Mouse (Mus musculus): Measurements from ENCODE around the gene Rhou. TPM values are rescaled to one million over a fixed set of nuclear protein-coding genes. Genes with fewer than 3 reads are reported as not detected.

Rhou gene
- polyA plus RNA-seq, 1 experiment: 4.6 TPM

GRCm38 (mm10) chr8:123661515-123661914 lies 7.8 kb downstream of the Rhou start:
- H3K4me3 ChIP-seq (ENCODE audit: insufficient read depth, low read depth, low read length): no peak overlapping the region
- no peak for TF ChIP-seq CTCF (conservative IDR thresholded peaks at IDR 0.05; ENCODE audit: insufficient read depth, insufficient read length, low read depth, low read length)
- TF ChIP-seq POLR2A (IDR thresholded peaks at IDR 0.05; ENCODE audit: low read depth, low read length): no peak
- H3K36me3 ChIP-seq (ENCODE audit: control insufficient read depth, insufficient read depth, low read length): no peaks in the 10 kb centered on the region
- H3K27ac ChIP-seq (ENCODE audit: insufficient read depth, low read depth, low read length): no peak overlapping the region
- 88% methylated on average over 11 of the region's 11 CpGs for WGBS
- no peaks in the 10 kb centered on the region for H3K4me1 ChIP-seq (ENCODE audit: control insufficient read depth, insufficient read depth, low read length)
- DNase-seq: no peak
- no peaks in the 10 kb centered on the region for H3K27me3 ChIP-seq (replicated peaks; ENCODE audit: control insufficient read depth, insufficient read depth, low read length)

- 47% methylated on average over 6 of the region's 6 CpGs for WGBS
- Histone ChIP-seq H3K4me1 (ENCODE audit: control insufficient read depth, insufficient read depth, low read length) (no peaks in the 10 kb centered on the region), H3K4me3 (ENCODE audit: insufficient read depth, low read depth, low read length) (no peak overlapping the region), H3K27ac (ENCODE audit: insufficient read depth, low read depth, low read length) (no peak overlapping the region), H3K27me3 (replicated peaks; ENCODE audit: control insufficient read depth, insufficient read depth, low read length) (no peaks in the 10 kb centered on the region), H3K36me3 (ENCODE audit: control insufficient read depth, insufficient read depth, low read length) (no peaks in the 10 kb centered on the region)
- TF ChIP-seq CTCF (conservative IDR thresholded peaks at IDR 0.05; ENCODE audit: insufficient read depth, insufficient read length, low read depth, low read length) (no peak), POLR2A (IDR thresholded peaks at IDR 0.05; ENCODE audit: low read depth, low read length) (no peak)
- DNase-seq: no peak
Observed at GRCm38 (mm10) chr8:123665580-123665979, 11.9 kb downstream of the Rhou start.

- Histone ChIP-seq H3K4me1 (ENCODE audit: control insufficient read depth, insufficient read depth, low read length) (no peaks in the 10 kb centered on the region), H3K36me3 (ENCODE audit: control insufficient read depth, insufficient read depth, low read length) (no peaks in the 10 kb centered on the region), H3K4me3 (ENCODE audit: insufficient read depth, low read depth, low read length) (no peak overlapping the region), H3K27ac (ENCODE audit: insufficient read depth, low read depth, low read length) (no peak overlapping the region), H3K27me3 (replicated peaks; ENCODE audit: control insufficient read depth, insufficient read depth, low read length) (no peaks in the 10 kb centered on the region)
- TF ChIP-seq CTCF (conservative IDR thresholded peaks at IDR 0.05; ENCODE audit: insufficient read depth, insufficient read length, low read depth, low read length) (no peak), POLR2A (IDR thresholded peaks at IDR 0.05; ENCODE audit: low read depth, low read length) (no peak)
- DNase-seq: no peak
- 95% methylated on average over 1 of the region's 1 CpGs for whole genome bisulfite sequencing
Observed at GRCm38 (mm10) chr8:123666832-123667231, 13.1 kb downstream of the Rhou start.

DNA sequence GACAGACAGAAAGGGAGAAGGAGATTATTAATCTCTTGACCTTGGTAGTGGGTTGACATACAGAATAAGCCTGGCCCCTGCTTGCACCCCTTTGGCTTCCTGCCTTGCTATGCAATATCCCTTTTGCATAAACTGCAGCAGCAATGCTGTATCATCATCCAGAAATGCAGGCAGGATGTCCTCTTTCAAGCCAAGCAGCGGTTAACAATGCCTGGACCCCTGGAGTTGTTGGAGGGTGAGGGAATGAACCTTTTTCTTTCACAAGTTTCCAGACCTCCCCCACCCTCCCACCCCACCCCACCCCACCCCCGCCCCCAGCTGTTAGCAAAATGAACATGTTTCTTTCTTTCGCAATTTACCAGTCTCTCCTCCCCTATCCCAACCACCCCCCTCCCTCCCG lies 15.0 kb downstream of the Rhou start:
- no peak for DNase-seq
- Histone ChIP-seq H3K36me3 (ENCODE audit: control insufficient read depth, insufficient read depth, low read length) (no peaks in the 10 kb centered on the region), H3K27me3 (replicated peaks; ENCODE audit: control insufficient read depth, insufficient read depth, low read length) (no peaks in the 10 kb centered on the region), H3K4me3 (ENCODE audit: insufficient read depth, low read depth, low read length) (no peak overlapping the region), H3K4me1 (ENCODE audit: control insufficient read depth, insufficient read depth, low read length) (no peaks in the 10 kb centered on the region), H3K27ac (ENCODE audit: insufficient read depth, low read depth, low read length) (no peak overlapping the region)
- no peak for TF ChIP-seq POLR2A (IDR thresholded peaks at IDR 0.05; ENCODE audit: low read depth, low read length)
- 41% methylated on average over 4 of the region's 4 CpGs for WGBS

DNA sequence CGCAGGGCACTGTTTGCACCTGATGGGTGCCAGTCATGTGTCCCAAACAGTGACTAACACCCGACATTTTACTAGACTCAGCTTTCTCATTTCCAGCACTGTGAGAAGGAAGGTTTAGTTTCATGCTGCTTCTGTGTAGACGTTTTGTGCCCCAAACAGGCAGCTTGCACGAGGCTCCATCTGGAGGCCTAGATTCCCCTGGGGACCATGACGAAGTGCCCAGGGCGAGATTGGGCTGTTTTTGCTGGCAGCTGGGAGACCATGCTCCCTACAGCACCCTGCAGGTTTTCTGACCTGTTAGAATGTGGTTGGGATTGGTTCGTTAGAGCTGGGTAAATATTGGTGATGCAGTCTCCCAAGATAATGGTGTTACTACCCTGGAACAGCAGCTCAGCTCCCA lies 17.0 kb downstream of the Rhou start:
- Histone ChIP-seq H3K27ac (ENCODE audit: insufficient read depth, low read depth, low read length) (no peak overlapping the region), H3K4me3 (ENCODE audit: insufficient read depth, low read depth, low read length) (no peak overlapping the region), H3K36me3 (ENCODE audit: control insufficient read depth, insufficient read depth, low read length) (no peaks in the 10 kb centered on the region), H3K4me1 (ENCODE audit: control insufficient read depth, insufficient read depth, low read length) (no peaks in the 10 kb centered on the region), H3K27me3 (replicated peaks; ENCODE audit: control insufficient read depth, insufficient read depth, low read length) (no peaks in the 10 kb centered on the region)
- WGBS: 57% methylated on average over 7 of the region's 7 CpGs
- DNase-seq: no peak
- TF ChIP-seq CTCF (conservative IDR thresholded peaks at IDR 0.05; ENCODE audit: insufficient read depth, insufficient read length, low read depth, low read length) (no peak), POLR2A (IDR thresholded peaks at IDR 0.05; ENCODE audit: low read depth, low read length) (no peak)

DNA sequence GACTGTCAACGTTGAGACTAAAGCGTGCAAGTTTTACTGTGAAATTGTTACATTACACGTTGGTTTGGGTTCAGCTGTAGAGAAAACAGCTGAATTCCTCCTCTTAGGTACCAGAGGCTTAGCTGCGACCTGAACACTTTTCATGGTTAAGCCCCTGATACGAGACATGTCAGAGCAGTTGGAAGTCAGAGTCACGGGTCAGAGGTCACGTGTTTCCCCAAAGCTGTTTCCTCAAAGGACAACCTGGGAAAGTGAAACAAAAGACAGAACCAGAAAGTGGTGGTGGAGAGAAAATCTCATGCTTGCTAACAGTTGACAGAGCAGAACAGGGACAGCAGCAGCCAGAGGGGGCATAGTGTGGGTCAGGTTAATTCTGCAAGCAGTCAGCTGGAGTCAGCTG lies 17.7 kb downstream of the Rhou start:
- H3K27ac ChIP-seq (ENCODE audit: insufficient read depth, low read depth, low read length): no peak overlapping the region
- WGBS: 67% methylated on average over 7 of the region's 7 CpGs
- TF ChIP-seq POLR2A (IDR thresholded peaks at IDR 0.05; ENCODE audit: low read depth, low read length) (no peak), CTCF (conservative IDR thresholded peaks at IDR 0.05; ENCODE audit: insufficient read depth, insufficient read length, low read depth, low read length) (no peak)
- DNase-seq: no peak
- no peaks in the 10 kb centered on the region for H3K27me3 ChIP-seq (replicated peaks; ENCODE audit: control insufficient read depth, insufficient read depth, low read length)
- H3K36me3 ChIP-seq (ENCODE audit: control insufficient read depth, insufficient read depth, low read length): no peaks in the 10 kb centered on the region
- H3K4me3 ChIP-seq (ENCODE audit: insufficient read depth, low read depth, low read length): no peak overlapping the region
- H3K4me1 ChIP-seq (ENCODE audit: control insufficient read depth, insufficient read depth, low read length): no peaks in the 10 kb centered on the region

DNA sequence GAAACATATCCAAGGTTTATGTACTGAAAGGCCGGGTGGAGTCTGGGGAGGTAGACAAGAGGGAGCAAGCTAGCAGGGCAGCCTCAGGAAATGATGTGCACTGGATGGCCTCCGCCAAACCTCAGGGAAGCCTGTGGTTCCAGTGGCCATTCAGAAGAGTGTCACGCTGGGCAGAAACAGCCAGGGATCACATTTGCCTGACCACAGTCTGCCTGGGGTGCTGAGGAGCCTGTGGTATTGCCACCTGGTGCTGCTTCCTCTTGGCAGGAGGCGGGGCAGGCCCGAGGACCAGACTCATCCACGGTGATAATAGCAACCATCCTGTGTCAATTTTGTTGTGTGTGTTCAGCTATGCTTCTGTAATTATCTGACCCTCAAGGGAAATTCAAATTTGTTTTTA lies 18.9 kb downstream of the Rhou start:
- Histone ChIP-seq H3K4me1 (ENCODE audit: control insufficient read depth, insufficient read depth, low read length) (no peaks in the 10 kb centered on the region), H3K27me3 (replicated peaks; ENCODE audit: control insufficient read depth, insufficient read depth, low read length) (no peaks in the 10 kb centered on the region), H3K27ac (ENCODE audit: insufficient read depth, low read depth, low read length) (no peak overlapping the region), H3K4me3 (ENCODE audit: insufficient read depth, low read depth, low read length) (no peak overlapping the region), H3K36me3 (ENCODE audit: control insufficient read depth, insufficient read depth, low read length) (no peaks in the 10 kb centered on the region)
- no peak for TF ChIP-seq CTCF (conservative IDR thresholded peaks at IDR 0.05; ENCODE audit: insufficient read depth, insufficient read length, low read depth, low read length)
- TF ChIP-seq POLR2A (IDR thresholded peaks at IDR 0.05; ENCODE audit: low read depth, low read length): no peak
- WGBS: 76% methylated on average over 6 of the region's 6 CpGs
- no peak for DNase-seq

DNA sequence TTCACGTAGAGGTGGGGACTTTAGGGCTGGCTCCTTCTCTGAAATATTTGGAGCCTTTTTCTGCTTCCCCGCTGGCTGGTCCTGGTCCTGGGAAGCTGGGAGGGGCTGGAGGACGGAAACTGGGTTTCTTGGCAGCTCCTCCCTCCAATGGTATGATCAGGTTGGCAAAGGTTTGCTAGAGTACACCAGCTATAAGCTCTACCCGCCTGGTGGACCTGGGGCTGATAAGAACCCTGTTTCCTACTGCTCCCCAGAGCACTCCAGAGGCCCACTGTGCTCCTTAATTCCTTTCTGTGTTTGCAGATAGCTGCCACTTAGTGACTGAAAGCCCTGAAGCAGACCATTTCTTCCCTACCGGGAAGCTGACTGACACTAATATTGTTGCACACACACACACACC lies 21.9 kb downstream of the Rhou start:
- no peak for DNase-seq
- TF ChIP-seq CTCF (conservative IDR thresholded peaks at IDR 0.05; ENCODE audit: insufficient read depth, insufficient read length, low read depth, low read length): no peak
- no peak for TF ChIP-seq POLR2A (IDR thresholded peaks at IDR 0.05; ENCODE audit: low read depth, low read length)
- Histone ChIP-seq H3K27me3 (replicated peaks; ENCODE audit: control insufficient read depth, insufficient read depth, low read length) (no peaks in the 10 kb centered on the region), H3K4me3 (ENCODE audit: insufficient read depth, low read depth, low read length) (no peak overlapping the region), H3K36me3 (ENCODE audit: control insufficient read depth, insufficient read depth, low read length) (no peaks in the 10 kb centered on the region), H3K27ac (ENCODE audit: insufficient read depth, low read depth, low read length) (no peak overlapping the region), H3K4me1 (ENCODE audit: control insufficient read depth, insufficient read depth, low read length) (no peaks in the 10 kb centered on the region)
- WGBS: 60% methylated on average over 5 of the region's 5 CpGs
